Mouse (Mus musculus): ENCODE results near the gene Dusp3. TPM values are rescaled to one million over a fixed set of nuclear protein-coding genes. Genes with fewer than 3 reads are reported as not detected.
"Not testable (repeated sequence)": the region's sequence is repeated elsewhere in the genome, so short reads cannot be mapped to it uniquely, and the experiment has no call there.

The Dusp3 gene
- polyA plus RNA-seq, 1 experiment = 34.8 TPM

- peaks cover 3% of the 10 kb centered on the region; the same call in 1 of the 2 replicates for H3K4me1 ChIP-seq (ENCODE audit: control insufficient read depth, insufficient read depth, low read length)
- no peak overlapping the region for H3K4me3 ChIP-seq (ENCODE audit: insufficient read depth, low read length)
- TF ChIP-seq CTCF (IDR thresholded peaks at IDR 0.05; ENCODE audit: borderline replicate concordance, insufficient read depth, low read length) (no peak), POLR2A (IDR thresholded peaks at IDR 0.05; ENCODE audit: low read depth, low read length) (no peak)
- no peak overlapping the region for H3K27ac ChIP-seq (ENCODE audit: insufficient read depth, low read length)
Measured at GRCm38 (mm10) chr11:101999466-101999865, 12.7 kb upstream of the Dusp3 start.

DNA sequence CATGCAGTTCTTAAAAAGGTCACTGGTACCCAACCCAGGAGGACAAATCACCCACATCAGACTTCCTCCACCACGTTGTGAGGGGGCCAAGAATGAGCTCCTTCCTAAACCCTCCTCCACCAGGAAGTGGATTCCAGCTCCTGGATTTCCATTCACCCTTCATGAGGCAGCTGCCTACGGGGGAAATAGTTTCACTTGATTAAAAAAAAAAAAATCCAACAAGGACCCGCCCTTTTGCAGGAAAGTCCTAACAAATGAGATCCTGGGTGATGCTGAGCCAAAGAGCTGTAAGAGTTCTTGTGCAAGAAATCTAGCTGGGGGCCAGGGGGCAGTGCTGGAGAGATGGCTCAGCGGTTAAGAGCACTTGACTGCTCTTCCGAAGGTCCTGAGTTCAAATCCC lies 11.4 kb upstream of the Dusp3 start:
- no peak for TF ChIP-seq CTCF (IDR thresholded peaks at IDR 0.05; ENCODE audit: borderline replicate concordance, insufficient read depth, low read length)
- no peak for TF ChIP-seq POLR2A (IDR thresholded peaks at IDR 0.05; ENCODE audit: low read depth, low read length)
- Histone ChIP-seq H3K27ac (ENCODE audit: insufficient read depth, low read length) (no peak overlapping the region), H3K4me3 (ENCODE audit: insufficient read depth, low read length) (no peak overlapping the region), H3K4me1 (ENCODE audit: control insufficient read depth, insufficient read depth, low read length) (peaks cover 3% of the 10 kb centered on the region; the same call in 1 of the 2 replicates)

GRCm38 (mm10) chr11:101995938-101996337 lies 9.1 kb upstream of the Dusp3 start:
- Histone ChIP-seq H3K27ac (ENCODE audit: insufficient read depth, low read length) (no peak overlapping the region), H3K4me1 (ENCODE audit: control insufficient read depth, insufficient read depth, low read length) (peaks cover 3% of the 10 kb centered on the region; the same call in 1 of the 2 replicates), H3K4me3 (ENCODE audit: insufficient read depth, low read length) (no peak overlapping the region)
- TF ChIP-seq POLR2A (IDR thresholded peaks at IDR 0.05; ENCODE audit: low read depth, low read length) (no peak), CTCF (IDR thresholded peaks at IDR 0.05; ENCODE audit: borderline replicate concordance, insufficient read depth, low read length) (no peak)

DNA sequence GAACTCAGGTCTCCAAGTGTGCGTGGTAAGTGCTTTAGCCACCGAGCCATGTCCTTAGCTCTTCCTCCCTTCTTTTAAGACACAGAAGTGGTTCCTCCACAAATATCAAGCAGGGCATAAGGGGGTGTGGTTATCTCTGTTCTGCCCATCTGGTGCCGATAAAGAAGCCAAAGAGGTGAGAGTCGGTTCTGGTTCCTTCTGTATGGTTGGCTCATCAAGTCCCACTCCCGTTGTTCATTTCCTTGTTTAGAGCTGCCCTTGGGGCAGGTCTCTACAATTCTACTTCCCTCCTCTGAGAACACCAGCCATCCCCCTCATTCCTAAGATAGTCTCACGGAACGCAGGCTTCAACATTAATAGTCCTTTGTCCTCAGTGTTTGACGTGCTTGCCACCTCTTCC lies 7.3 kb upstream of the Dusp3 start:
- Histone ChIP-seq H3K27ac (ENCODE audit: insufficient read depth, low read length) (no peak overlapping the region), H3K4me3 (ENCODE audit: insufficient read depth, low read length) (no peak overlapping the region), H3K4me1 (ENCODE audit: control insufficient read depth, insufficient read depth, low read length) (peaks cover 3% of the 10 kb centered on the region; the same call in 1 of the 2 replicates)
- TF ChIP-seq CTCF (IDR thresholded peaks at IDR 0.05; ENCODE audit: borderline replicate concordance, insufficient read depth, low read length) = no peak

GRCm38 (mm10) chr11:101992411-101992810 lies 5.6 kb upstream of the Dusp3 start:
- Histone ChIP-seq H3K27ac (ENCODE audit: insufficient read depth, low read length) (no peak overlapping the region), H3K4me1 (ENCODE audit: control insufficient read depth, insufficient read depth, low read length) (no peaks in the 10 kb centered on the region), H3K4me3 (ENCODE audit: insufficient read depth, low read length) (no peak overlapping the region)
- TF ChIP-seq POLR2A (IDR thresholded peaks at IDR 0.05; ENCODE audit: low read depth, low read length) (no peak), CTCF (IDR thresholded peaks at IDR 0.05; ENCODE audit: borderline replicate concordance, insufficient read depth, low read length) (no peak)

- TF ChIP-seq POLR2A (IDR thresholded peaks at IDR 0.05; ENCODE audit: low read depth, low read length) (no peak), CTCF (IDR thresholded peaks at IDR 0.05; ENCODE audit: borderline replicate concordance, insufficient read depth, low read length) (no peak)
Measured at GRCm38 (mm10) chr11:101991813-101992212, 5.0 kb upstream of the Dusp3 start.

DNA sequence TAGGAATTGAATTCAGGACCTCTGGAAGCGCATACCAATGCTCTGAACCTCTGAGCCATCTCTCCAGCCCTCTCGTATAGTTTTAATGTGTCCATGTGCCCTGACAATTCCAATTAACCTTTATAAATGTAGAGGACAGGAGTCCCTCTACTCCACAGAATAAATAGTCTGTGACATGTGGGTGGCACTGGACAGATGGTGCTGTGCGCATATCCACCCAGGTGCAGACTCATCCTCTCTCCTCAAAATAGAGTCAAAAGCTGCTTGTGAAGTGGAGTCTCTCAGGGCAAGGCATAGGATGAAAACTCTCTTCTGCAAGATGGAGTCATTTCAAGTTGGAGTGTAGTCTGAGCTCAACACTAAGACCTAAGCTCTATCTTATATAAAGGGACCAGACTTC lies 3.4 kb upstream of the Dusp3 start:
- H3K4me1 ChIP-seq (ENCODE audit: control insufficient read depth, insufficient read depth, low read length) = no peaks in the 10 kb centered on the region
- no peak overlapping the region for H3K27ac ChIP-seq (ENCODE audit: insufficient read depth, low read length)
- no peak for TF ChIP-seq POLR2A (IDR thresholded peaks at IDR 0.05; ENCODE audit: low read depth, low read length)
- TF ChIP-seq CTCF (IDR thresholded peaks at IDR 0.05; ENCODE audit: borderline replicate concordance, insufficient read depth, low read length) = no peak
- H3K4me3 ChIP-seq (ENCODE audit: insufficient read depth, low read length) = no peak overlapping the region

More at GRCm38 (mm10) chr11:101991813-101992212, 5.0 kb upstream of the Dusp3 start:
- H3K4me1 ChIP-seq (ENCODE audit: control insufficient read depth, insufficient read depth, low read length) = no peaks in the 10 kb centered on the region
- H3K27ac ChIP-seq (ENCODE audit: insufficient read depth, low read length) = no peak overlapping the region
- no peak overlapping the region for H3K4me3 ChIP-seq (ENCODE audit: insufficient read depth, low read length)

DNA sequence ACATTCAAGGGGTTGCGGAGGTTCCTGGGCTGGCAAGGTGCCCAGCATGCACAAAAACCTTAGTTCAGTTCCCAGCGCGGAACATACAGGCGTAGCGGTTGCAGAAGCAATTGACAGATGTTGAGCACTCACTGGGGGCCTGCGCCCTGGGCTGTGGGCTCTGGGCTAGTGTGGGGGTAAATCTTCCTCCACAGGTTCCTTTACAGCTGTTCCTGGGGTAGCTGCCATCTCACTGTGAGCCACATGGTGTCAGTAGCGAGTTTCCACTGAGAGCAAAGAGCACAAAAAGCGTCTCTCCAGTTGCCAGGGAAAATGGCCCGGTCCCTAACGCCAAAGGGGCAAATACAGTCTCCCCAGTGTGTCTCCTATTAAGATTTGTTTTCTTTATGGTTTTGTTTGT lies 823 bp downstream of the Dusp3 start:
- TF ChIP-seq POLR2A (IDR thresholded peaks at IDR 0.05; ENCODE audit: low read depth, low read length) (no peak), CTCF (IDR thresholded peaks at IDR 0.05; ENCODE audit: borderline replicate concordance, insufficient read depth, low read length) (peak; percentile 93)
- Histone ChIP-seq H3K4me3 (ENCODE audit: insufficient read depth, low read length) (no peak overlapping the region), H3K27ac (ENCODE audit: insufficient read depth, low read length) (no peak overlapping the region), H3K4me1 (ENCODE audit: control insufficient read depth, insufficient read depth, low read length) (peaks cover 7% of the 10 kb centered on the region)

- H3K27ac ChIP-seq (ENCODE audit: insufficient read depth, low read length); H3K4me3 ChIP-seq (ENCODE audit: insufficient read depth, low read length); H3K4me1 ChIP-seq (ENCODE audit: control insufficient read depth, insufficient read depth, low read length): not testable (repeated sequence)
Measured at GRCm38 (mm10) chr11:101985450-101985849, 1.4 kb downstream of the Dusp3 start.

GRCm38 (mm10) chr11:101984054-101985025 lies 2.5 kb downstream of the Dusp3 start, which contains the start of gene Cfap97d1:
Cfap97d1 (plus strand) TSS chr11:101984279.
- TF ChIP-seq POLR2A (IDR thresholded peaks at IDR 0.05; ENCODE audit: low read depth, low read length) = peak; percentile 79
- no peak for TF ChIP-seq CTCF (IDR thresholded peaks at IDR 0.05; ENCODE audit: borderline replicate concordance, insufficient read depth, low read length)
- Histone ChIP-seq H3K4me1 (ENCODE audit: control insufficient read depth, insufficient read depth, low read length) (peaks cover 7% of the 10 kb centered on the region), H3K4me3 (ENCODE audit: insufficient read depth, low read length) (peak within 1 kb of the TSS; percentile 74), H3K27ac (ENCODE audit: insufficient read depth, low read length) (0 out of 2 replicates have a peak within 1 kb of the TSS, but pooled peaks have one; percentile 19)
